Mouse (Mus musculus) liver, embryonic 15.5 days (tissue): ENCODE data around the gene Dhx36. TPM values are rescaled to one million over a fixed set of nuclear protein-coding genes. Genes with fewer than 3 reads are reported as not detected.

ENCODE experiments used
- ATAC-seq: fragments of 200-750 bp; cut with Nextera tagmentation; 2 replicates; pipeline ENCODE4 v1.8.0; 2017; ENCODE audit warnings: moderate number of reproducible peaks, mild to moderate bottlenecking, moderate library complexity; ENCODE audit not compliant: insufficient read depth
- H3K27ac ChIP-seq: fragments of 300-500 bp; sonication (generic); replicated peaks from 2 replicates; pipeline ENCODE4 v1.5.1; 2015; ENCODE audit warnings: mild to moderate bottlenecking, inconsistent platforms
- H3K27me3 ChIP-seq: fragments of 300-500 bp; sonication (generic); 2 replicates; pipeline ENCODE4 v1.6.1; 2015; ENCODE audit warnings: mild to moderate bottlenecking, inconsistent platforms
- H3K36me3 ChIP-seq: fragments of 300-500 bp; sonication (generic); replicated peaks from 2 replicates; pipeline ENCODE4 v1.6.1; 2015; ENCODE audit warnings: moderate library complexity, mild to moderate bottlenecking, inconsistent platforms
- H3K4me1 ChIP-seq: fragments of 300-500 bp; sonication (generic); replicated peaks from 2 replicates; pipeline ENCODE4 v1.6.1; 2015; ENCODE audit warnings: inconsistent platforms
- H3K4me2 ChIP-seq: fragments of 300-500 bp; sonication (generic); 2 replicates; pipeline ENCODE4 v1.6.1; 2015; ENCODE audit warnings: moderate library complexity, mild to moderate bottlenecking, inconsistent platforms
- H3K4me3 ChIP-seq: fragments of 300-500 bp; sonication (generic); replicated peaks from 2 replicates; pipeline ENCODE4 v1.5.1; 2015; ENCODE audit warnings: mild to moderate bottlenecking, inconsistent platforms
- H3K9ac ChIP-seq: fragments of 300-500 bp; sonication (generic); 2 replicates; pipeline ENCODE4 v1.6.1; 2015; ENCODE audit warnings: moderate library complexity, mild to moderate bottlenecking, inconsistent platforms
- H3K9me3 ChIP-seq: fragments of 300-500 bp; sonication (generic); replicated peaks from 2 replicates; pipeline ENCODE4 v1.6.1; 2016; ENCODE audit warnings: inconsistent platforms
- WGBS: fragments of 180-500 bp; shearing (Covaris S2); methylation state at CpG from one replicate; pipeline ENCODE4 v1.1.7; 2015; ENCODE audit warnings: mixed read lengths; ENCODE audit not compliant: insufficient replicate concordance; 5-methylcytosine and 5-hydroxymethylcytosine counted together
- polyA plus RNA-seq: library from polyadenylated mRNA; unstranded; fragments of >200 nt; fragmentation: Nextera tagmentation; extraction: Ambion mirVana; gene quantifications from 2 replicates; pipeline ENCODE4 v1.2.1, GENCODE M21; 2015

Gene Dhx36
- polyA plus RNA-seq, 1 experiment from 2014 or later = 8.8 TPM

DNA sequence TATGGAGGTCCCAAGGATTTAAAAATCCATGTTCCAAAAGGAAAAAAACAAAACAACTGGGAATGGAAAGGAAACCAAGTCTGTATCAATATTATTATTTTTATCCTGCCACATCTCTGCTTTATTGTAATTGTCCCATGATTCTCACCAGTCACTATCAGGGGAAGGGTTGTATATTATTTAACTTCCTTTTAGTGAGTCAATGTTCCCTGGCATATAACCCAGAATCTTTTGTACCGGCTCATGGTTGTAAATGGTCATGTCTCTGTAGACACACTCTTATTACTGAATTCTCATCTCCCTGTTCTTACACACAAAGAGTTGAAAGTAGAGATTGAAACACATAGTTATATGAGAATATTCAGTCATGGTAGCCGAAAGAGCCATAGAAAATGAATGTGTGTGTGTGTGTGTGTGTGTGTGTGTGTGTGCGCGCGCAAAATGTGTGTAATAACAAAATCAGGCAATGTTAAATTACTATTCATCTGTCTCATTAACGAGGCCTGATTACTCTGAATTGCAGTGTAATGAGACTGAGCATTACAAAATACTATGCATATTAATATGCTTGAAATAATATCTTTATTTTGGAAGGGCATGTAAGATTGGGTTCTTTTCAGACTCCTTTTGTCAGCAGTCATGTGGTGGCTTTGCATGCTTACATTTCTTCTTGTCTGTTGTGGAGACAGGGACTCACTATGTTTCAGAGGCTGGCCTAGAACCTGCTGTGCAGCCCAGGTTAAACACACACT, 88.2 kb downstream of the Dhx36 start:
- WGBS = 75% methylated on average over 6 of the region's 6 CpGs
- Histone ChIP-seq H3K9me3 (no peaks in the 10 kb centered on the region), H3K9ac (no peak overlapping the region), H3K4me2 (no peak overlapping the region), H3K4me3 (no peak overlapping the region), H3K27ac (no peak overlapping the region), H3K27me3 (no peaks in the 10 kb centered on the region), H3K36me3 (no peaks in the 10 kb centered on the region), H3K4me1 (no peaks in the 10 kb centered on the region)
- no peak for ATAC-seq

Other genes with a start within 250 kb of the Dhx36 start
- 0.26 and 0.45 TPM in 2 replicates for gene Arhgef26, start 168.7 kb downstream of the Dhx36 start, polyA plus RNA-seq
- gene Gpr149, start 98.1 kb upstream of the Dhx36 start, polyA plus RNA-seq = not detected in 2 replicates